Mouse (Mus musculus): ENCODE results near the gene Ehd4.

The Ehd4 gene

GRCm38 (mm10) chr2:120093671-120094430, 60.6 kb downstream of the Ehd4 start:
- in situ Hi-C loops (cut with MboI; ENCODE audit: low pct_unique_long_range_greater_than_20kb in 1 of 2, low sequenced_read_pairs in 2 of 2, unreplicated experiment in 1 of 2) = no loop called here

- in situ Hi-C loops (cut with MboI; ENCODE audit: low pct_unique_long_range_greater_than_20kb in 1 of 2, low sequenced_read_pairs in 2 of 2, unreplicated experiment in 1 of 2) = no loop called here
Measured at GRCm38 (mm10) chr2:120090979-120091378, 63.4 kb downstream of the Ehd4 start.

GRCm38 (mm10) chr2:120087897-120088296, 66.5 kb downstream of the Ehd4 start:
- in situ Hi-C loops (cut with MboI; ENCODE audit: low pct_unique_long_range_greater_than_20kb in 1 of 2, low sequenced_read_pairs in 2 of 2, unreplicated experiment in 1 of 2) = no loop called here

- in situ Hi-C loops (cut with MboI; ENCODE audit: low pct_unique_long_range_greater_than_20kb in 1 of 2, low sequenced_read_pairs in 2 of 2, unreplicated experiment in 1 of 2) = no loop called here
Measured at GRCm38 (mm10) chr2:120087391-120087790, 67.0 kb downstream of the Ehd4 start.

- in situ Hi-C loops (cut with MboI; ENCODE audit: low pct_unique_long_range_greater_than_20kb in 1 of 2, low sequenced_read_pairs in 2 of 2, unreplicated experiment in 1 of 2) = no loop called here
Measured at GRCm38 (mm10) chr2:120086038-120086437, 68.4 kb downstream of the Ehd4 start.

GRCm38 (mm10) chr2:120084593-120085361, 69.6 kb downstream of the Ehd4 start:
- in situ Hi-C loops (cut with MboI; ENCODE audit: low pct_unique_long_range_greater_than_20kb in 1 of 2, low sequenced_read_pairs in 2 of 2, unreplicated experiment in 1 of 2) = no loop called here

- in situ Hi-C loops (cut with MboI; ENCODE audit: low pct_unique_long_range_greater_than_20kb in 1 of 2, low sequenced_read_pairs in 2 of 2, unreplicated experiment in 1 of 2) = no loop called here
Measured at GRCm38 (mm10) chr2:120082416-120082815, 72.0 kb downstream of the Ehd4 start.

GRCm38 (mm10) chr2:120076076-120076705, 78.2 kb downstream of the Ehd4 start:
- in situ Hi-C loops (cut with MboI; ENCODE audit: low pct_unique_long_range_greater_than_20kb in 1 of 2, low sequenced_read_pairs in 2 of 2, unreplicated experiment in 1 of 2) = loop anchor here in 1 of 2 experiments (10.0 kb wide), 1 partner anchor 101 kb away; the partner anchor contains the start of gene Mapkbp1

GRCm38 (mm10) chr2:120074096-120074495, 80.3 kb downstream of the Ehd4 start:
- in situ Hi-C loops (cut with MboI; ENCODE audit: low pct_unique_long_range_greater_than_20kb in 1 of 2, low sequenced_read_pairs in 2 of 2, unreplicated experiment in 1 of 2) = loop anchor here in 1 of 2 experiments (10.0 kb wide), 1 partner anchor 99 kb away; the partner anchor contains the start of gene Mapkbp1

GRCm38 (mm10) chr2:120069466-120069990, 84.9 kb downstream of the Ehd4 start:
- in situ Hi-C loops (cut with MboI; ENCODE audit: low pct_unique_long_range_greater_than_20kb in 1 of 2, low sequenced_read_pairs in 2 of 2, unreplicated experiment in 1 of 2) = no loop called here

- in situ Hi-C loops (cut with MboI; ENCODE audit: low pct_unique_long_range_greater_than_20kb in 1 of 2, low sequenced_read_pairs in 2 of 2, unreplicated experiment in 1 of 2) = no loop called here
Measured at GRCm38 (mm10) chr2:120068555-120069465, 85.6 kb downstream of the Ehd4 start.

GRCm38 (mm10) chr2:120066224-120066623, 88.2 kb downstream of the Ehd4 start:
- in situ Hi-C loops (cut with MboI; ENCODE audit: low pct_unique_long_range_greater_than_20kb in 1 of 2, low sequenced_read_pairs in 2 of 2, unreplicated experiment in 1 of 2) = no loop called here

GRCm38 (mm10) chr2:120065243-120065642, 89.2 kb downstream of the Ehd4 start:
- in situ Hi-C loops (cut with MboI; ENCODE audit: low pct_unique_long_range_greater_than_20kb in 1 of 2, low sequenced_read_pairs in 2 of 2, unreplicated experiment in 1 of 2) = no loop called here

GRCm38 (mm10) chr2:120064639-120065038, 89.8 kb downstream of the Ehd4 start:
- in situ Hi-C loops (cut with MboI; ENCODE audit: low pct_unique_long_range_greater_than_20kb in 1 of 2, low sequenced_read_pairs in 2 of 2, unreplicated experiment in 1 of 2) = no loop called here

- in situ Hi-C loops (cut with MboI; ENCODE audit: low pct_unique_long_range_greater_than_20kb in 1 of 2, low sequenced_read_pairs in 2 of 2, unreplicated experiment in 1 of 2) = no loop called here
Measured at GRCm38 (mm10) chr2:120062248-120062647, 92.2 kb downstream of the Ehd4 start.

GRCm38 (mm10) chr2:120060651-120061050, 93.8 kb downstream of the Ehd4 start:
- in situ Hi-C loops (cut with MboI; ENCODE audit: low pct_unique_long_range_greater_than_20kb in 1 of 2, low sequenced_read_pairs in 2 of 2, unreplicated experiment in 1 of 2) = no loop called here

- in situ Hi-C loops (cut with MboI; ENCODE audit: low pct_unique_long_range_greater_than_20kb in 1 of 2, low sequenced_read_pairs in 2 of 2, unreplicated experiment in 1 of 2) = no loop called here
Measured at GRCm38 (mm10) chr2:120060190-120060589, 94.2 kb downstream of the Ehd4 start.

- in situ Hi-C loops (cut with MboI; ENCODE audit: low pct_unique_long_range_greater_than_20kb in 1 of 2, low sequenced_read_pairs in 2 of 2, unreplicated experiment in 1 of 2) = no loop called here
Measured at GRCm38 (mm10) chr2:120059466-120059865, 94.9 kb downstream of the Ehd4 start.
